Mouse (Mus musculus) CH12.LX (cell line): ENCODE results near the gene Marc1. TPM values are rescaled to one million over a fixed set of nuclear protein-coding genes. Genes with fewer than 3 reads are reported as not detected.

Experiments used
- DNase-seq: peaks from one replicate; pipeline ENCODE4 v3.0.0-alpha.2; 2013; ENCODE audit errors: extremely low read depth
- H3K27ac ChIP-seq: 2 replicates; pipeline ENCODE4 v1.5.1; 2012; ENCODE audit warnings: low read depth, mild to moderate bottlenecking, control low read depth, moderate library complexity; ENCODE audit not compliant: insufficient read depth
- H3K27me3 ChIP-seq: replicated peaks from 2 replicates; pipeline ENCODE3; 2012; ENCODE audit warnings: inconsistent platforms
- H3K36me3 ChIP-seq, 2 experiments: replicated peaks in 1 of 2; 2 replicates each; pipeline versions ENCODE3 to v1.6.1; 2012; ENCODE audit warnings: inconsistent platforms in 1 of 2, low read length in 1 of 2, mild to moderate bottlenecking in 1 of 2, mixed read lengths in 1 of 2, moderate library complexity in 1 of 2; ENCODE audit not compliant: control insufficient read depth in 1 of 2, insufficient read depth in 1 of 2
- H3K4me1 ChIP-seq, 2 experiments: 2 replicates each; pipeline ENCODE4 v1.6.1; 2012; ENCODE audit warnings: inconsistent platforms in 1 of 2, moderate library complexity in 1 of 2; ENCODE audit not compliant: insufficient read depth in 2 of 2, control insufficient read depth in 1 of 2
- H3K4me2 ChIP-seq: 2 replicates; pipeline ENCODE4 v1.6.1; 2012; ENCODE audit warnings: low read depth, mild to moderate bottlenecking, control low read depth; ENCODE audit not compliant: poor library complexity, insufficient read depth, severe bottlenecking
- H3K4me3 ChIP-seq, 3 experiments: fragments of 150-350 bp in 1 of 3; sonication (generic) in 1 of 3; replicated peaks in 1 of 3; 2 replicates each; pipeline versions ENCODE3 to v1.5.1; 2011 to 2012; ENCODE audit warnings: low read depth in 2 of 3, low read length in 2 of 3, mild to moderate bottlenecking in 2 of 3, moderate library complexity in 2 of 3, control low read depth in 1 of 3, improper control_type of control experiment in 1 of 3, inconsistent platforms in 1 of 3, mixed read lengths in 1 of 3; ENCODE audit not compliant: poor library complexity in 1 of 3
- H3K79me2 ChIP-seq: replicated peaks from 2 replicates; pipeline ENCODE4 v1.6.1; 2012; ENCODE audit warnings: mild to moderate bottlenecking, moderate library complexity; ENCODE audit not compliant: control insufficient read depth, poor library complexity, insufficient read depth, severe bottlenecking; ENCODE audit errors: extremely low read depth
- H3K9ac ChIP-seq: 2 replicates; pipeline ENCODE4 v1.6.1; 2012; ENCODE audit warnings: low read depth, mild to moderate bottlenecking, control low read depth, moderate library complexity; ENCODE audit not compliant: insufficient read depth
- H3K9me3 ChIP-seq: replicated peaks from 2 replicates; pipeline ENCODE3; 2012; ENCODE audit warnings: low read length, inconsistent platforms, mixed read lengths
- BHLHE40 ChIP-seq: IDR thresholded peaks from 2 replicates; pipeline ENCODE4 v1.6.1; 2011; ENCODE audit warnings: mild to moderate bottlenecking, low read depth, low read length, improper control_type of control experiment
- CTCF ChIP-seq, 2 experiments: IDR thresholded peaks in 1 of 2; conservative IDR thresholded peaks in 1 of 2; 2 replicates each; pipeline ENCODE4 v1.5.1; 2011 to 2012; ENCODE audit warnings: low read depth in 2 of 2, low read length in 2 of 2, improper control_type of control experiment in 1 of 2, inconsistent platforms in 1 of 2, mild to moderate bottlenecking in 1 of 2, moderate library complexity in 1 of 2
- E2F4 ChIP-seq: IDR thresholded peaks from 2 replicates; pipeline ENCODE4 v1.6.1; 2011; ENCODE audit warnings: low read depth, low read length, improper control_type of control experiment; ENCODE audit not compliant: insufficient replicate concordance
- EP300 ChIP-seq: IDR thresholded peaks from 2 replicates; pipeline ENCODE4 v1.6.1; 2011; ENCODE audit warnings: low read length, improper control_type of control experiment
- ETS1 ChIP-seq: conservative IDR thresholded peaks from 2 replicates; pipeline ENCODE4 v1.6.1; 2012; ENCODE audit warnings: low read depth, mild to moderate bottlenecking, inconsistent platforms, low read length, improper control_type of control experiment, moderate library complexity
- GABPA ChIP-seq: IDR thresholded peaks from 2 replicates; pipeline ENCODE4 v1.6.1; 2012; ENCODE audit warnings: low read depth, low read length, improper control_type of control experiment, inconsistent platforms; ENCODE audit not compliant: insufficient replicate concordance
- JUND ChIP-seq: conservative IDR thresholded peaks from 2 replicates; pipeline ENCODE4 v1.6.1; 2011; ENCODE audit warnings: low read depth, low read length, improper control_type of control experiment
- KAT2A ChIP-seq: IDR thresholded peaks from 2 replicates; pipeline ENCODE4 v1.6.1; 2012; ENCODE audit warnings: low read length, improper control_type of control experiment, inconsistent platforms; ENCODE audit not compliant: insufficient replicate concordance
- MAX ChIP-seq: IDR thresholded peaks from 2 replicates; pipeline ENCODE4 v1.6.1; 2011; ENCODE audit warnings: low read length, improper control_type of control experiment
- MAZ ChIP-seq: IDR thresholded peaks from 2 replicates; pipeline ENCODE4 v1.6.1; 2012; ENCODE audit warnings: low read depth, mild to moderate bottlenecking, inconsistent platforms, low read length, improper control_type of control experiment, moderate library complexity
- MYC ChIP-seq: IDR thresholded peaks from 2 replicates; pipeline ENCODE4 v1.6.1; 2011; ENCODE audit warnings: low read depth, mild to moderate bottlenecking, improper control_type of control experiment, low read length
- NRF1 ChIP-seq: IDR thresholded peaks from 2 replicates; pipeline ENCODE4 v1.6.1; 2014; ENCODE audit warnings: low read depth, mild to moderate bottlenecking, inconsistent platforms, low read length, improper control_type of control experiment, moderate library complexity
- PAX5 ChIP-seq: IDR thresholded peaks from 2 replicates; pipeline ENCODE4 v1.6.1; 2012; ENCODE audit warnings: low read length, inconsistent platforms, mixed read lengths
- POLR2A ChIP-seq: IDR thresholded peaks from 2 replicates; pipeline ENCODE4 v1.6.1; 2011; ENCODE audit warnings: low read depth, mild to moderate bottlenecking, improper control_type of control experiment, low read length
- RAD21 ChIP-seq: IDR thresholded peaks from 2 replicates; pipeline ENCODE4 v1.6.1; 2011; ENCODE audit warnings: low read depth, mild to moderate bottlenecking, low read length, improper control_type of control experiment, moderate library complexity
- SIN3A ChIP-seq: IDR thresholded peaks from 2 replicates; pipeline ENCODE4 v1.6.1; 2012; ENCODE audit warnings: low read length, improper control_type of control experiment, inconsistent platforms
- SMC3 ChIP-seq: IDR thresholded peaks from 2 replicates; pipeline ENCODE4 v1.6.1; 2011; ENCODE audit warnings: low read depth, low read length, improper control_type of control experiment
- TBP ChIP-seq: conservative IDR thresholded peaks from 2 replicates; pipeline ENCODE4 v1.6.1; 2011; ENCODE audit warnings: low read depth, low read length, improper control_type of control experiment
- TCF12 ChIP-seq: IDR thresholded peaks from 2 replicates; pipeline ENCODE4 v1.6.1; 2014; ENCODE audit warnings: low read depth, mild to moderate bottlenecking, inconsistent platforms, low read length, improper control_type of control experiment
- UBTF ChIP-seq: IDR thresholded peaks from 2 replicates; pipeline ENCODE4 v1.6.1; 2012; ENCODE audit warnings: low read depth, mild to moderate bottlenecking, inconsistent platforms, low read length, improper control_type of control experiment, moderate library complexity
- USF2 ChIP-seq: conservative IDR thresholded peaks from 2 replicates; pipeline ENCODE4 v1.6.1; 2011; ENCODE audit warnings: low read depth, low read length, improper control_type of control experiment
- ZC3H11A ChIP-seq: IDR thresholded peaks from 2 replicates; pipeline ENCODE4 v1.6.1; 2012; ENCODE audit warnings: low read depth, mild to moderate bottlenecking, inconsistent platforms, low read length, improper control_type of control experiment
- ZNF384 ChIP-seq: IDR thresholded peaks from 2 replicates; pipeline ENCODE4 v1.6.1; 2012; ENCODE audit warnings: low read depth, low read length, improper control_type of control experiment, inconsistent platforms
- dilution Hi-C: fragments of 300-500 bp; cut with MboI; formaldehyde crosslinking; loops from 2 replicates; pipeline ENCODE4 v1.14.3; 2020; ENCODE audit warnings: low sequenced_read_pairs; ENCODE audit not compliant: extremely low pct_unique_long_range_greater_than_20kb, extremely low pct_ligation_motif_present
- in situ Hi-C: fragments of 300-500 bp; cut with MboI; formaldehyde crosslinking; loops from 3 replicates; pipeline ENCODE4 v1.14.3; 2019; ENCODE audit warnings: low sequenced_read_pairs, low pct_ligation_motif_present, low pct_unique_long_range_greater_than_20kb, mixed read lengths
- polyA plus RNA-seq: library from polyadenylated mRNA; unstranded; fragments of >175 nt; gene quantifications from 2 replicates; pipeline ENCODE4 v1.2.1, GENCODE M21; 2012; ENCODE audit warnings: low read depth; ENCODE audit not compliant: insufficient read length
- total RNA-seq, 2 experiments: library from RNA; depleted of rRNA; stranded (reverse); fragments of 300-350 nt in 1 of 2; fragments of >200 nt in 1 of 2; gene quantifications; 2 replicates each; pipeline ENCODE4 v1.2.3; 2012 to 2014

Gene Marc1
- total and polyA plus RNA-seq, 3 experiments, result not detected

GRCm38 (mm10) chr1:184851741-184852618, 40.9 kb upstream of the Marc1 start:
- Histone ChIP-seq H3K4me2 (peak overlapping the region; percentile 6; the same call in 1 of the 2 replicates), H3K79me2 (no peaks in the 10 kb centered on the region), H3K4me1 (peaks cover 3 to 10% of the 10 kb centered on the region in 2 experiments; a peak in 2 of 4 replicates), H3K27me3 (no peaks in the 10 kb centered on the region), H3K27ac (no peak overlapping the region), H3K9ac (no peak overlapping the region), H3K9me3 (no peaks in the 10 kb centered on the region), H3K4me3 (no peak overlapping the region), H3K36me3 (no peaks in the 10 kb centered on the region)
- in situ Hi-C loops (no loop called here), dilution Hi-C loops (no loop called here)
- TF ChIP-seq KAT2A, result no peak
- no peak for TF ChIP-seq MYC
- TF ChIP-seq POLR2A, result no peak
- no peak for TF ChIP-seq ZNF384
- TF ChIP-seq PAX5, result no peak
- TF ChIP-seq ETS1, result no peak
- no peak for TF ChIP-seq E2F4
- TF ChIP-seq CTCF (conservative IDR thresholded peaks at IDR 0.05 in 1 of 2, IDR thresholded peaks at IDR 0.05 in 1 of 2; ENCODE audit: low read depth in 2 of 2, low read length in 2 of 2), result peak in 1 of 2 experiments; percentile 66; a peak in 2 of 4 replicates
- TF ChIP-seq TBP, result no peak
- TF ChIP-seq BHLHE40, result peak; percentile 80
- TF ChIP-seq SMC3, result peak; percentile 52
- TF ChIP-seq JUND, result no peak
- TF ChIP-seq RAD21, result peak; percentile 17
- TF ChIP-seq MAZ, result no peak
- peak; percentile 64 for TF ChIP-seq MAX
- TF ChIP-seq SIN3A, result no peak
- TF ChIP-seq ZC3H11A, result no peak
- TF ChIP-seq NRF1, result 0 out of 2 replicates have a peak, but pooled peaks have one; percentile 13
- TF ChIP-seq GABPA, result no peak
- no peak for TF ChIP-seq USF2
- no peak for TF ChIP-seq EP300
- TF ChIP-seq UBTF, result no peak
- TF ChIP-seq TCF12, result no peak
- DNase-seq, result peak; percentile 45
